Mouse (Mus musculus): ENCODE results near the gene Pik3r5. TPM values are rescaled to one million over a fixed set of nuclear protein-coding genes. Genes with fewer than 3 reads are reported as not detected.
A peak's percentile ranks its signal among the peaks of the same experiment; 100 is the strongest.

The Pik3r5 gene
- total and polyA plus RNA-seq, 2 experiments = 0.28 to 0.77 TPM

DNA sequence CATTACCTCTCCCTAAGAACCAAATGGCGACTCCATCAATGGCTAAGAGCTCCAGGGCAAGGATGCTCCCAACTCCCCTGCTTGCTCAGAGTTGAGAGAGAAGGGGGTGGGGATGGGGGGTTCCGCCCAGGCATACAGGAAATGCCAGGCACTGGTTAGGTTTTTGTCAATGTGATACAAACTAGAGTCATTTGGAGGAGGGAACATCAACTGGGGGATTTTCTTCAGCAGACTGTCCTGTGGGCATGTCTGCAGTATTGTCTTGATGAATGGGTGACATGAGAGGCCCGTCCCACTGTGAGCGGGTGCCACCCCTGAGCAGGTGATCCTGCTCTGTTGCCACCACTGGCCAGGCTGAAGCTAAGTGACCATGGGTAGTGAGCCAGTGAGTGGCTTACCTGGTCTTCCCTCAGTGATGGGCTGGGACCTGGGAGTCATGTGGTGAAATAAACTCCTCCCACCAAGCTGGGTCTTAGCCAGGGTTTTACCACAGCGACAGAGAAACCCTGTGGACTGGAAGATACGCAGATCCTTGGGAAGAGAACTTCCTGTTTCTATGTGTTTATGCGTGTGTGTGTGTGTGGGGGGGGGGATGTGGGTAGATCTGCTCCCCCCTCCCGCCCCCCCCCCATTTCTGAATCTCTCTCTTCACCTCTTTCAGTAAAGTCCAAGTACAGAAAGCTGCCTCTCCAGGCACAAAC lies 67.2 kb downstream of the Pik3r5 start:
- TF ChIP-seq CTCF (IDR thresholded peaks at IDR 0.05; ENCODE audit: low read depth, low read length) (no peak), POLR2A (IDR thresholded peaks at IDR 0.05; ENCODE audit: extremely low read depth, insufficient read depth, low read length) (no peak)
- Histone ChIP-seq H3K27ac (replicated peaks; ENCODE audit: insufficient read depth, low read depth, low read length) (no peak overlapping the region), H3K4me3 (ENCODE audit: insufficient read depth, low read depth, low read length) (no peak overlapping the region), H3K4me1 (ENCODE audit: control insufficient read depth, insufficient read depth, low read length) (no peaks in the 10 kb centered on the region), H3K79me2 (ENCODE audit: control insufficient read depth, insufficient read depth, low read length) (no peaks in the 10 kb centered on the region), H3K27me3 (ENCODE audit: control insufficient read depth, insufficient read depth, low read length) (no peaks in the 10 kb centered on the region), H3K36me3 (ENCODE audit: control insufficient read depth, insufficient read depth, low read length) (no peaks in the 10 kb centered on the region), H3K9ac (ENCODE audit: low read depth, low read length) (no peak overlapping the region)
- DNase-seq (ENCODE audit: extremely low read depth, low read depth, low spot score) = no peak
- whole genome bisulfite sequencing = 67% methylated on average over 8 of the region's 8 CpGs

DNA sequence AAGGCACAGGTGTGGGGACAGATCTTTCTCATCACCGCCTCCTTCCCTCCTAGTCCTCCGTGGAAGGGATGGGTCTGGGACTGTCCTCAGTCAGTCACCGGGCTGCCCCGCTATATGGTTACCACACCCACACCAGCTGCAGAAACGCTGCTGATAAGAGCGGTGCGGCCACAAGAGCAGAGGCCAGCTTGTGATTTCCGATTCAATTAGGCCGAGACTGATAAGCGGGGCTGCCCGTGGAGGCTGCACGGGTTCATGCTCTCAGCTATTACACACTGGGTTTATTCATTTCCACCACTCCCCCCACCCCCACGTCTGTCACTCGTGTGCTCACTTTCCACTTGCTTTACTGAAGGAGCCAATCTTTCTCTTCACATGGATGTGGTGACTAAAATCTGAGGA lies 69.0 kb downstream of the Pik3r5 start:
- TF ChIP-seq CTCF (IDR thresholded peaks at IDR 0.05; ENCODE audit: low read depth, low read length) = no peak
- TF ChIP-seq POLR2A (IDR thresholded peaks at IDR 0.05; ENCODE audit: extremely low read depth, insufficient read depth, low read length) = no peak
- DNase-seq (ENCODE audit: extremely low read depth, low read depth, low spot score) = no peak
- H3K4me3 ChIP-seq (ENCODE audit: insufficient read depth, low read depth, low read length) = no peak overlapping the region
- H3K27ac ChIP-seq (replicated peaks; ENCODE audit: insufficient read depth, low read depth, low read length) = no peak overlapping the region
- WGBS = 25% methylated on average over 14 of the region's 14 CpGs
- no peak overlapping the region for H3K9ac ChIP-seq (ENCODE audit: low read depth, low read length)
- no peaks in the 10 kb centered on the region for H3K79me2 ChIP-seq (ENCODE audit: control insufficient read depth, insufficient read depth, low read length)
- no peaks in the 10 kb centered on the region for H3K36me3 ChIP-seq (ENCODE audit: control insufficient read depth, insufficient read depth, low read length)
- no peaks in the 10 kb centered on the region for H3K27me3 ChIP-seq (ENCODE audit: control insufficient read depth, insufficient read depth, low read length)
- H3K4me1 ChIP-seq (ENCODE audit: control insufficient read depth, insufficient read depth, low read length) = no peaks in the 10 kb centered on the region

DNA sequence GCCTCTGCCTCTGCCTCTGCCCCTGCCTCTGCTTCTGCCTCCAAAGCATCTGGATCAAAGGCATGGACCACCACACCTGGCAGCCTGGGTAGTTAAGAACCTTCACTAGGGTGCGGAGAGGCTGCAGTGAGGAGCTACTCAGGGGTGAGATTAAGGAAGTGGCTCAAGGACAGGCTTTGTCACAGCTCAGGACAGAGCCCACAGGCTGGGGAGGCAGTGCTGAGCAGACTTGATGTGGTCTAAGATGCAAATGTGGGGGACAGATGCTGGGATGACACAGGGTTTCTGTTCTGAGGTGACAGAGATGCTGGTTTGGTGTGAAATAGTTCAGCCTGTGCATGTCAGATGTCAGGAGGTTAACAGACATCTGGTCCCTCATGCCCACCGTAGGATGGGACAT lies 70.5 kb downstream of the Pik3r5 start:
- no peak for TF ChIP-seq POLR2A (IDR thresholded peaks at IDR 0.05; ENCODE audit: extremely low read depth, insufficient read depth, low read length)
- DNase-seq (ENCODE audit: extremely low read depth, low read depth, low spot score) = no peak
- no peaks in the 10 kb centered on the region for H3K79me2 ChIP-seq (ENCODE audit: control insufficient read depth, insufficient read depth, low read length)
- no peaks in the 10 kb centered on the region for H3K27me3 ChIP-seq (ENCODE audit: control insufficient read depth, insufficient read depth, low read length)
- H3K9ac ChIP-seq (ENCODE audit: low read depth, low read length) = no peak overlapping the region
- 53% methylated on average over 2 of the region's 2 CpGs for WGBS
- H3K4me1 ChIP-seq (ENCODE audit: control insufficient read depth, insufficient read depth, low read length) = no peaks in the 10 kb centered on the region
- no peak overlapping the region for H3K4me3 ChIP-seq (ENCODE audit: insufficient read depth, low read depth, low read length)
- no peaks in the 10 kb centered on the region for H3K36me3 ChIP-seq (ENCODE audit: control insufficient read depth, insufficient read depth, low read length)
- no peak overlapping the region for H3K27ac ChIP-seq (replicated peaks; ENCODE audit: insufficient read depth, low read depth, low read length)

DNA sequence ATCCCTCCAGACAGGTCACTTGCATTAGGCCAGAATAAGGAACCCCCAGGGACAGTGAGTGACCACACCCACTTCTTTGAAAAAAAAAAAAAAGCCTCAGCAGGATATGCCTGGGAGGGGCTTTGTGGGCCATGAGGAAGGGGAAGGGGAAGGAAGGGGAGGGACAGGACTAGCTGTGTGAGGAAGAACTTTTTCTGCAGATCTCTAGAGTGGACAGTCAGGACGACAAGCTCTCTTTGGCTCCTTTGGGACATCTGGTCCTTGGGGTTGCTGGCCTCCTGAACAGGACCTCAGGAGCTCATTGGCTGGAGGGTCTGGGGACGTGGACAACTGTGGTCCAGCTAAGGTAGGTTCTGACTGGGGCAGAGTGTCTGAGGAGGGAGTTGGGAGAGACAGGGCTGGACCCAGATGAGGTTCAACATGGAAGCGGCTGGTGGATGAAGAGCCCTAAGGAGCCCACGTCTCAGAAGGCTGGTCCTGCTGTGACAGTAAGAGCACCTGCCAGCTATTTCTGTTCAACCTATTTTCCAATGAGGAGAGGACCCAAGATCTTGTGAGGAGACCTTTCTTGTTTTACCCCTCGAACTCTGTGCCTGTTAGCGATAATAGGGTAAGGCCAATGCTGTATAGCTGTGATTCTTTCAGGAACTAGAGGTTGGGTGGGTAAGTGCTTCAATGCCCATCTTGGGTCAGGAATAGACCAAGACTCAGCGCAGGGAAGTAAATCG lies 71.1 kb downstream of the Pik3r5 start, which contains the start of gene Pik3r6:
Gene Pik3r6 (plus strand): TSS at position 118 of the 728 bp plus-strand sequence.
- peak within 1 kb of the TSS; percentile 43; the same call in 1 of the 2 replicates for H3K27ac ChIP-seq (replicated peaks; ENCODE audit: insufficient read depth, low read depth, low read length)

DNA sequence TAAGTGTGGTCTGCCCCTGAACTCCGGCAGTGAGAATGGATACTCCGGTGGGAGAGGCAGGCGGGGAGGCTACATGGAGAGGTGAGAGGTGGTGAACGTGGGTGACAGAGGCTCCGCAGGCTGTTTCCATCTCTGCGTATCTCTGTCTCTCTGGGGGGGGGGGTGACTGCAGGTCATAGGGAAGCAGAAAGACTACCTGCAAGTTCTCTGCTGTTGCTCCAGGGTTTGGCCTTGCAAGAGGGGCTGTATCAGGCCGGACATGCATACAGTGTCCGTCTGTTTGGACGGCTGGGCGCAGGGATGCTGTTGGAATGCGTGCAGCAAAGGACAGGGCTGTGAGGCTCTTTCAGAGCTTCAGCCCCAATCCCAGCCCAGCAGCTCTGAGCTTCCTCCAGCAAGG lies 73.0 kb downstream of the Pik3r5 start:
- no peaks in the 10 kb centered on the region for H3K79me2 ChIP-seq (ENCODE audit: control insufficient read depth, insufficient read depth, low read length)
- no peak for DNase-seq (ENCODE audit: extremely low read depth, low read depth, low spot score)
- no peak overlapping the region for H3K9ac ChIP-seq (ENCODE audit: low read depth, low read length)
- no peaks in the 10 kb centered on the region for H3K36me3 ChIP-seq (ENCODE audit: control insufficient read depth, insufficient read depth, low read length)
- TF ChIP-seq POLR2A (IDR thresholded peaks at IDR 0.05; ENCODE audit: extremely low read depth, insufficient read depth, low read length) (no peak), CTCF (IDR thresholded peaks at IDR 0.05; ENCODE audit: low read depth, low read length) (no peak)
- H3K27ac ChIP-seq (replicated peaks; ENCODE audit: insufficient read depth, low read depth, low read length) = no peak overlapping the region
- no peak overlapping the region for H3K4me3 ChIP-seq (ENCODE audit: insufficient read depth, low read depth, low read length)
- no peaks in the 10 kb centered on the region for H3K27me3 ChIP-seq (ENCODE audit: control insufficient read depth, insufficient read depth, low read length)
- WGBS = 84% methylated on average over 11 of the region's 11 CpGs
- H3K4me1 ChIP-seq (ENCODE audit: control insufficient read depth, insufficient read depth, low read length) = no peaks in the 10 kb centered on the region

More for the DNA sequence above, 71.1 kb downstream of the Pik3r5 start, which contains the start of gene Pik3r6:
- H3K4me1 ChIP-seq (ENCODE audit: control insufficient read depth, insufficient read depth, low read length) = no peaks in the 10 kb centered on the region
- no peaks in the 10 kb centered on the region for H3K27me3 ChIP-seq (ENCODE audit: control insufficient read depth, insufficient read depth, low read length)
- peak within 1 kb of the TSS; percentile 45 for H3K4me3 ChIP-seq (ENCODE audit: insufficient read depth, low read depth, low read length)
- 70% methylated on average over 8 of the region's 8 CpGs for WGBS
- peak; percentile 37 for DNase-seq (ENCODE audit: extremely low read depth, low read depth, low spot score)
- no peak for TF ChIP-seq CTCF (IDR thresholded peaks at IDR 0.05; ENCODE audit: low read depth, low read length)
- TF ChIP-seq POLR2A (IDR thresholded peaks at IDR 0.05; ENCODE audit: extremely low read depth, insufficient read depth, low read length) = 0 out of 2 replicates have a peak, but pooled peaks have one; percentile 18
- no peaks in the 10 kb centered on the region for H3K36me3 ChIP-seq (ENCODE audit: control insufficient read depth, insufficient read depth, low read length)
- peak within 1 kb of the TSS; percentile 56; the same call in 1 of the 2 replicates for H3K9ac ChIP-seq (ENCODE audit: low read depth, low read length)
- no peaks in the 10 kb centered on the region for H3K79me2 ChIP-seq (ENCODE audit: control insufficient read depth, insufficient read depth, low read length)
